Mouse (Mus musculus) ES-E14 (cell line): ENCODE data around the gene Mapkap1. TPM values are rescaled to one million over a fixed set of nuclear protein-coding genes. Genes with fewer than 3 reads are reported as not detected.
A peak's percentile ranks its signal among the peaks of the same experiment; 100 is the strongest.
"Not testable (repeated sequence)": the region's sequence is repeated elsewhere in the genome, so short reads cannot be mapped to it uniquely, and the experiment has no call there.

Experiments used
- DNase-seq: peaks from one replicate; pipeline ENCODE4 v3.0.0-alpha.2; 2013; ENCODE audit warnings: low read depth, low spot score
- H3K27ac ChIP-seq: 2 replicates; pipeline ENCODE4 v1.5.1; 2012; ENCODE audit warnings: low read depth, mild to moderate bottlenecking, low read length, moderate library complexity, mixed read lengths; ENCODE audit not compliant: poor library complexity, insufficient read depth, severe bottlenecking
- H3K36me3 ChIP-seq: 2 replicates; pipeline ENCODE4 v1.6.1; 2012; ENCODE audit warnings: mild to moderate bottlenecking, low read length, moderate library complexity, mixed read lengths; ENCODE audit not compliant: control insufficient read depth, poor library complexity, insufficient read depth, severe bottlenecking
- H3K4me1 ChIP-seq, 2 experiments: fragments of 150-350 bp in 1 of 2; sonication (generic) in 1 of 2; 2 replicates each; pipeline ENCODE4 v1.6.1; 2012; ENCODE audit warnings: low read length in 2 of 2, mild to moderate bottlenecking in 1 of 2, mixed read lengths in 1 of 2; ENCODE audit not compliant: control insufficient read depth in 2 of 2, insufficient read depth in 2 of 2, poor library complexity in 1 of 2
- H3K4me3 ChIP-seq, 2 experiments: fragments of 150-350 bp in 1 of 2; sonication (generic) in 1 of 2; 2 replicates each; pipeline ENCODE4 v1.5.1; 2012; ENCODE audit warnings: low read length in 2 of 2, low read depth in 1 of 2, mild to moderate bottlenecking in 1 of 2, mixed read lengths in 1 of 2; ENCODE audit not compliant: insufficient read depth in 1 of 2, poor library complexity in 1 of 2, severe bottlenecking in 1 of 2
- H3K9ac ChIP-seq: 2 replicates; pipeline ENCODE4 v1.6.1; 2012; ENCODE audit warnings: low read depth, mild to moderate bottlenecking, low read length, mixed read lengths; ENCODE audit not compliant: poor library complexity, insufficient read depth, severe bottlenecking
- H3K9me3 ChIP-seq: fragments of 150-350 bp; sonication (generic); 2 replicates; pipeline ENCODE4 v1.6.1; 2012; ENCODE audit warnings: low read depth, mild to moderate bottlenecking, low read length; ENCODE audit not compliant: control insufficient read depth, insufficient read depth
- CHD2 ChIP-seq: IDR thresholded peaks from 2 replicates; pipeline ENCODE4 v1.6.1; 2014; ENCODE audit warnings: mild to moderate bottlenecking, low read depth, low read length, inconsistent platforms
- HCFC1 ChIP-seq: IDR thresholded peaks from 2 replicates; pipeline ENCODE4 v1.6.1; 2012; ENCODE audit warnings: low read length, inconsistent platforms, borderline replicate concordance; ENCODE audit not compliant: insufficient read depth
- MAFK ChIP-seq: IDR thresholded peaks from 2 replicates; pipeline ENCODE4 v1.6.1; 2014; ENCODE audit warnings: mild to moderate bottlenecking, low read depth, low read length, inconsistent platforms; ENCODE audit not compliant: insufficient read depth
- ZC3H11A ChIP-seq: IDR thresholded peaks from 2 replicates; pipeline ENCODE4 v1.6.1; 2012; ENCODE audit warnings: low read depth, mild to moderate bottlenecking, inconsistent platforms, low read length, borderline replicate concordance
- ZNF384 ChIP-seq: IDR thresholded peaks from 2 replicates; pipeline ENCODE4 v1.6.1; 2012; ENCODE audit warnings: low read depth, low read length, inconsistent platforms
- in situ Hi-C, 2 experiments: fragments of 600-800 bp; cut with MboI; formaldehyde crosslinking; loops; one replicate each; pipeline ENCODE4 v1.15.1; 2025; ENCODE audit warnings: low sequenced_read_pairs in 2 of 2, inconsistent platforms in 1 of 2; ENCODE audit not compliant: unreplicated experiment in 2 of 2
- total RNA-seq: library from RNA; depleted of rRNA; stranded (reverse); fragments of 300-350 nt; gene quantifications from 2 replicates; pipeline ENCODE4 v1.2.3, GENCODE M21; 2012

Gene Mapkap1
- total RNA-seq, 1 experiment = 47.3 TPM

- in situ Hi-C loops, H3K9ac ChIP-seq, H3K9me3 ChIP-seq, H3K36me3 ChIP-seq, H3K27ac ChIP-seq, DNase-seq, H3K4me1 ChIP-seq, H3K4me3 ChIP-seq: not testable (repeated sequence)
- 0 out of 2 replicates have a peak, but pooled peaks have one; percentile 57 for TF ChIP-seq ZNF384
Measured at GRCm38 (mm10) chr2:34506162-34506561, 99.6 kb downstream of the Mapkap1 start.

GRCm38 (mm10) chr2:34509856-34510255 lies 103.3 kb downstream of the Mapkap1 start:
- H3K27ac ChIP-seq = no peak overlapping the region
- in situ Hi-C loops = no loop called here
- no peaks in the 10 kb centered on the region for H3K36me3 ChIP-seq
- no peak overlapping the region for H3K4me3 ChIP-seq
- DNase-seq = no peak
- no peak overlapping the region for H3K9ac ChIP-seq
- H3K9me3 ChIP-seq = no peaks in the 10 kb centered on the region
- no peaks in the 10 kb centered on the region for H3K4me1 ChIP-seq
- TF ChIP-seq ZNF384 = no peak
- no peak for TF ChIP-seq ZC3H11A
- no peak for TF ChIP-seq MAFK
- TF ChIP-seq CHD2 = no peak
- no peak for TF ChIP-seq HCFC1

- no peak overlapping the region for H3K9ac ChIP-seq
- no peak for DNase-seq
- no peak overlapping the region for H3K27ac ChIP-seq
- H3K4me1 ChIP-seq = no peaks in the 10 kb centered on the region
- no peak overlapping the region for H3K4me3 ChIP-seq
- H3K36me3 ChIP-seq = no peaks in the 10 kb centered on the region
- no peak for TF ChIP-seq HCFC1
- no peak for TF ChIP-seq CHD2
- TF ChIP-seq MAFK = no peak
- TF ChIP-seq ZNF384 = no peak
- TF ChIP-seq ZC3H11A = no peak
- in situ Hi-C loops = no loop called here
- no peaks in the 10 kb centered on the region for H3K9me3 ChIP-seq
Measured at GRCm38 (mm10) chr2:34515263-34515662, 108.7 kb downstream of the Mapkap1 start.

- H3K4me3 ChIP-seq = no peak overlapping the region
- H3K36me3 ChIP-seq = peaks cover 2% of the 10 kb centered on the region; the same call in 1 of the 2 replicates
- no peaks in the 10 kb centered on the region for H3K9me3 ChIP-seq
- in situ Hi-C loops = no loop called here
- no peak overlapping the region for H3K9ac ChIP-seq
- H3K4me1 ChIP-seq = no peaks in the 10 kb centered on the region
- no peak for DNase-seq
- TF ChIP-seq CHD2 (no peak), HCFC1 (no peak), ZNF384 (no peak), MAFK (no peak)
- no peak overlapping the region for H3K27ac ChIP-seq
Measured at GRCm38 (mm10) chr2:34518083-34518482, 111.5 kb downstream of the Mapkap1 start.

GRCm38 (mm10) chr2:34518526-34518925 lies 112.0 kb downstream of the Mapkap1 start:
- no peak overlapping the region for H3K27ac ChIP-seq
- DNase-seq = no peak
- H3K4me1 ChIP-seq = no peaks in the 10 kb centered on the region
- H3K9me3 ChIP-seq = no peaks in the 10 kb centered on the region
- in situ Hi-C loops = no loop called here
- no peak for TF ChIP-seq ZC3H11A
- TF ChIP-seq ZNF384 = no peak
- TF ChIP-seq HCFC1 = no peak
- no peak for TF ChIP-seq CHD2
- TF ChIP-seq MAFK = no peak
- no peak overlapping the region for H3K4me3 ChIP-seq
- H3K36me3 ChIP-seq = peaks cover 2% of the 10 kb centered on the region; the same call in 1 of the 2 replicates
- H3K9ac ChIP-seq = no peak overlapping the region
